Mouse (Mus musculus): Measurements from ENCODE around the gene Meis3.

Meis3 gene

DNA sequence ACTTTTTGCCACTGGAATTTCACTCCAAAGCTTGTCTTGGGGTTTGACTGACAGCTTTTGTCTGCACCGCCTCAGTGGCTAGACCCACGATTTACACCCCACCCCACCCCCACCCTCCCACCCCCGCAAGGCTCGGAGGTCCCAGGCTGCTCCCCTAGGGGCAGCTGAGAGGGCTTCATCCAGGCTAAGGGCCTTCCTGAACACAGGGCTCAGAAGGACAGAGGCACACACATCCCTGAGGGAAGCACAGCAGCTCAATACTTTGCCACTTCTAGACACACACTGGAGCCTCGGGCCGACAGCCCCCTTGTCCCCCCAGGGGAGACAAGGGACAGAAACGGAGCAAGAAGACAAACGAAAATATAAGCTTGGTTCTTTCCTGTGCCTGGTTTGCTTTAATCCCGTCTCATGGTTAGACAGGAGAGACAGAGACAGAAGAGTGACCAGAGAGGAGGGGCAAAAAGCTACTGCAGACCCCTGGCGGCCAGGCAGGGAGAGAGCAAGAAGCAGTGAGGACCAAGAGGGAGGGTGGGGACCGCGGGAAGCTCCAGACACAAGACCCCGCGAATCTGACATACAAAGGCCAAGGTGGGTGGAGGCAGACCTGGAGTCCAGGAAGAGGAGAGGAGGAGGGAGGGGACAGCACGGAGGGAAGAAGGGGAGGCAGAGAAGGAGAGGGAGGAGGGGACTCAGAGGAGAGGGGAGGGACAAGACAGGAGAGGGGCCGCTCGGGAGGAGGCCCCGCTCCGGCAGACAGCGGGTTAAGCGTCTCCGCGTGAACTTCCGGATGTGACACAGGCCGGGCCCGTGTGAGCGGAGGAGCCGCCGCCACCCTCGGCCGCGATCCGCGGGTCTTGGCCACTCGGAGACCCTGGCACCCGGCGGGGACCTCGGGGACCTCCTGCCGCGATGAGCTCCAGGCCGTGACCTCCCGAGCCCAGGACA is at the start of gene Meis3:
TSS of gene Meis3 (plus strand) at position 494 of the 945 bp plus-strand sequence.
- peak in 1 of 2 experiments; percentile 48 for DNase-seq (ENCODE audit: low spot score in 2 of 2)

DNA sequence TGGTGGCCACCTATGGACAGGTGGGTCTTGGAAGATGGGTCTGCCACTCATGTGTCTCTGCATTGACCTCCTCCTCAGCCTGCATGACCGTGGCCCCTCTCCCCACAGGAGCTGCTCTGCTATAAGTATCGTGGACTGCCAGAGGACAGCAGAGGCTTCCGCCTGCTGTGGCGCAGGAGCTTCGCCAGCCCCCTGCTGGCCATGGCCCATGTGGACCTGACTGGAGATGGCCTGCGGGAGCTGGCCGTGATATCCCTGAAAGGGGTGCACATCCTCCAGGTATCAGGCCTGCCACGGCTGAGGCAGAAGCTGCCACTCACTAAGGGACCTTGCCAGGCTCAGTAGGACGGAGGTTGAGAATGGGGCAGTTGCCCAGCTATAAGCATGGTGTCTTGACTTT is 49.1 kb upstream of the Meis3 start:
- no peak for DNase-seq (ENCODE audit: low spot score in 2 of 2)

DNA sequence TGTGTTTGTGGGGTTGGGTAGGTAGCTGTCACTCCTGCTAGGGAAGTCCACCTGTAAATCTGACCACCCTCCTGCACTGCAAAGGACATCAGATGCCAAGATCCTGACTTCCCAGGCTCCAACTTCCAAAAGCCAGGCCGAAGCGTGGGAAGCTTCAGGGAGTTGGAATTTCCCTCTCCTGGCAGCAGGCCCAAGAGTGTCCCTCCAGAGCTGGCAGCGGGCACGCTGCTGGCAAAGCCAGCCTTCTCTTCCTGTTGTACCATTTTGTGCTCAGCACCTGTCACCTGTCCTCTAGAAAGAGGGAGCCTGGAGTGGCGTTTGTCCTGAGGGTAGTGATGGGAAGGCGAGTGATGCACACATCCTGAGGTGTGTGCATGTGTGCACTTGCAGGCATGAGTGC is 46.5 kb upstream of the Meis3 start:
- no peak for DNase-seq (ENCODE audit: low spot score in 2 of 2)

DNA sequence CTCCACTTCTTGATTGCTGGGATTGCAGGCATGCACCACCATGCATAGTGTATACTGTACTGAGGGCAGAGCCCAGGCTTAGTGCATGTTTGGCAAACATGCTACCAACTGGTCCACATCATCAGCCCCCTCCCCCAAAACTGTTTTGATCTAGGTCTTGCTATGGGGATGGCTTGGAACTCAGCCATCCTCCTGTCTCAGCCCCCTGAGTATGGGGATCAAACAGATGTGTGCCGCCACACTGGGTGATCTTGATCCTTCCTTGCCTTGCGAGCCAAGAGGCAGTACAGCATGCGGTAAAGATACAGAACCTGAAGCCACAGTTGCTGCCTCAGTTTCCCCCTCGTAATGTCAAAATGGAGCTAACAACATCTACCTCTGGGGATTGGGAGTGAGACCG is 46.0 kb upstream of the Meis3 start:
- DNase-seq (ENCODE audit: low spot score in 2 of 2) = no peak

DNA sequence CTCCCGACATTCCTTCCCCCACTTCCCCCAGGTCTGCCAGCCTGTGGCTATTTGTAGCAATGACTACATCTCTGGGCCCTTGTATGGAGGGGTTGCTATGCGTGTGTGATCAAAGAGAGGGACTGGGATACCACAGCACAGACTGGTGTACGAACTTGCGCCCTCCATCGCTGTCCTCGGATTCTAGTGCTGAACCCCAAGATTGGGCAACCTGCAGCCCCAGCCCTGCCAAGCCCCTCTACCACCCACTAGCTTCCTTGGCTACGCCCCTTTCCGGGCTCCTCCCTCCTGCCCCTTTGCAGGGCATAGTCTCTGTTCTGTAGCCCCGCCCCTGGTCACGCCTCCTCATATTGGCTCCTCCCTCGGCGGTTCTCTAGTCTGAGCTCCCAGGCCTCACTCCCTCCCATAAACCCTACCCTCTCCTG is 45.5 kb upstream of the Meis3 start, which contains the start of gene Slc8a2:
TSS of gene Slc8a2 (plus strand) at position 406 of the 425 bp plus-strand sequence.
- DNase-seq (ENCODE audit: low spot score in 2 of 2) = peak; percentile 87 to 89

DNA sequence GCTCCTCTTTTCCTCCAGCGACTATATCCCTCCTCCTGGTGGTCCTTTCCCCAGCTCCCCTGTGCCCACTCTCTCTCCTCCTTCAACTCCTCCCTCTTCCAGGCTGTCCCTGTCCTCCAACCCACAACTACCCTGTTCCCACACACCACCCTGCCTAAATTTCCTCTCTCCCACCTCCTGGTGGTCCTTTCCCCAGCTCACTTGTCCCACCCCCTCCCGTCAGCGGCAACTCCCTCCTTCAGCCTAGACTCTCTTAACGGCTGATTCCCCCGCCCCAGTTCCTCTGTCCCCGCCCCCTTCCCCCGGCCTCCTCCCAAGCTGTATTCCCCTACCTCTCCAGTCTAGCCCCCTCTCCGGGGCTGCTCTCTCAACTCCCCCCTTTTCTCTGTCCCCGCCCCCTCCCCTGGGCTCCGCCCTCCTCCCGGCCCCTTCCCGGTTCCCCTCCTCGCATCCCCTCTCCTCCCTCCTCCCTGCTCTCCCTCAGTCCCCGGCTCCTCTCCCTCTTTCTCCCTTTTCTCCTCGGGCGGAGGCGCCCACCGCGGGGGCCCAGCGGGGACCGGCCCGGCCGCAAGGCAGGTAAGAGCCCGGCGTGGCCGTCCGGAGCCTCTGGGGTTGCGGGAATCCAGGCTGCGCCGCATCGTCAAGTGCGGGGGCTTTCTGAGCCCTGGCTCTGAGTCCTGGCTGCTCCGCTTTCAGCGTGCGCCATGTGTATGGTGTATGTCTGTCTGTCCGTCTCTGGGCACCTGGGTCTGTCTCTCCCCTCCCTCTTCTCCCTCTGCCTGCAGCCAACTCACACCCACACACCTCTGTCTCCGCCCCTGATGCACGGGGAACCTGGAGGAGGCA is 44.8 kb upstream of the Meis3 start:
- DNase-seq (ENCODE audit: low spot score in 2 of 2) = no peak

DNA sequence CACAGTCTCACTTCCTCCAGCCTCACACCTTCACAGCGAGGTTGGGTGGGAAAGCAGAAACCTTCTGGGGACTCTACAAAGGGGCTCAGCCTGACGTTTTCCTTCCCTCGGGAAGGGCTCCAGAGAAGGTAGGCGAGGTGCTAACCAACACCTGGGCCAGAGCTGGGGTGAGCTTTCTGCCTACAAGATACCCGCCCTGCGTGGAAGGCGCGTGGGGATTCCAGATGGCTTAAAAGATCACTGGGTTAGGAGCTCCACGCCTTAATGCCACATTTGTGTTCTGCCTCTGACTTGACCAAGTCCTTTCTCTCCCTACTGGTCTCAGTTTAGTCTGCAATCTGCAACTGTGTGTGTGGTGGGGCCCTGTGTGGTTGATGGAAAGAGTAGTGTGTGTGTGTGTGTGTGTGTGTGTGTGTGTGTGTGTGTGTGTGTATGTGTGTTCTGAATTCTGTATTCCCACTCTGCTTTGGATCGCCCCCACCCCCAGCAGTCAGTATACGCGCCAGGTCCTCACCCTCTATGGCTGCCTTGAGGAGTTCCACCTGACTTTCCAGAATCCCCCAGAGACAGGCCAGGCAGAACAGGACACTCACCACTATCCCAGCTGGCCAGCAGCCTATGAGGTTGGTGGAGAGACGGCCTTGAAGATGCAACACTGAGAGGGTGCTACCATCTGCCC is 43.8 kb upstream of the Meis3 start:
- DNase-seq (ENCODE audit: low spot score in 2 of 2) = no peak

DNA sequence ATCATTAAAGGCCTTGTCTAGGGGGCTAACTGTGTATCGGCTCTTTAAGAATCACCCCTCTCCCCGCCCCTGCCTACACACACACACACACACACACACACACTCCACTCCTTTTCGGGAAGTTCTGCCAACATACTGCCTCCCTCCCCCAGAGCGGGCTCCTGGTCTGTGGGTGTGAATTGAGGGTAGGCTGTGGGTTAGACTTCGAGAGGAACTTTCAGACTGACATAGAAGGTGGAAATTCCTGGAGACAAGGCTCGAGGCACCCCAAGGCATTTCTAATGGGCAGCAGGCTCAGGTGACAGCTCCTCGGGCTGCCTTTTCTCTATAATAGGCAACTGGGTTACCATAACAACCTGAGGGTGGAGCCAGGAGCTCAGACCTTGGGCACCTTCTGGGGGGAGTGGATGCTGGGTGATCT is 42.7 kb upstream of the Meis3 start:
- no peak for DNase-seq (ENCODE audit: low spot score in 2 of 2)

DNA sequence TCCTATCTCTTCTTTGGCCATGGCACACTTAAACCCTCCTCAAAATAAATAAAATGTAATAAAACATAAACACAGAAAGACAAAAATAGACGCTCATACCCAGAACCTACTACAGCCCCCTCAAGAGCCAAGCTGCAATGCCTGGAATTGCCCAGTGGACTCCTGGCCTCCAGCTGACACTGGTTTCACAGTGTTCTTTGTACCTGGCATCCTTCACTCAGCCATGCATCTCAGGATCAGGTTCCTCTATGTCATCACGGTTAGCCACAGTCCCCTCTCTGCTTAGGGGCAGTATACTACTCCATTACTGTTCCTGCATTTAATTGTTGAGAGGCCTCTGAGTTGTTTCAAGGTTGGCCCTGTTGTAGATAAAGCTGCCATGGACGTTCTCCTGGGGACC is 42.0 kb upstream of the Meis3 start:
- no peak for DNase-seq (ENCODE audit: low spot score in 2 of 2)

DNA sequence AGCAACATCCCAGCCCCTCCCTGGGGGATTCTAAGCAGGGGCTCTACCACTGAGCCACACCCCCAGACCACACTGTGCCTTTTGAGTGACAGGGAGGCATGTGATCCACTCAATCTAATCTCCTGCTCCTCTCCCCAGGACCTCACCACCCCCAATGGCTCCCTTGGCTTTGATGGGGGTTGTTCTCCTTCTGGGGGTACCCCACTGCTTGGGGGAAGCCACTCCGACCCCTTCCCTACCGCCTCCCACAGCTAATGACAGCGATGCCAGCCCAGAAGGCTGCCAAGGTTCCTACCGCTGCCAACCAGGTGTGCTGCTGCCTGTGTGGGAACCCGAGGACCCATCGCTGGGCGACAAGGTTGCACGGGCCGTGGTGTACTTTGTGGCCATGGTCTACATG is 41.2 kb upstream of the Meis3 start:
- DNase-seq (ENCODE audit: low spot score in 2 of 2) = no peak

DNA sequence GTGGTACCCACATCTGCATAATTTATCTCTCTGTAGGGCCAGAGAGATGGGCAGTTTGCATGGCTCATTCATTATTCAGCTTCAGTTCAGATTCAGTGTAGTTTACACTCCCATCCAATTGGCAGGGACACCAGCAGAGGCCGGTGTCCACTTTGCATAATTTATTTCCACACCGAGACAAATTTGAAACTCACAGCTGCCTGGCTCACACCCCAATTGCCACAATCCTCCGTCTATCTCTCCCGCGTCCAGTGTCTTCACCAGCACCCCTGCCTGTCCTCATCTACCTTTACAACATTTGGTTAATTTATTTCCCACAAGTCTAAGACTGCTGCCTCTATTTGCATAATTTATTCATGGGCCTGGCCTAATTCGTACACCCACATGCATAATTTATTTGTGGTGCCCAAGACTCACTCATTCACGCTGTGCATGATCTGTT is 39.9 kb upstream of the Meis3 start:
- no peak for DNase-seq (ENCODE audit: low spot score in 2 of 2)

DNA sequence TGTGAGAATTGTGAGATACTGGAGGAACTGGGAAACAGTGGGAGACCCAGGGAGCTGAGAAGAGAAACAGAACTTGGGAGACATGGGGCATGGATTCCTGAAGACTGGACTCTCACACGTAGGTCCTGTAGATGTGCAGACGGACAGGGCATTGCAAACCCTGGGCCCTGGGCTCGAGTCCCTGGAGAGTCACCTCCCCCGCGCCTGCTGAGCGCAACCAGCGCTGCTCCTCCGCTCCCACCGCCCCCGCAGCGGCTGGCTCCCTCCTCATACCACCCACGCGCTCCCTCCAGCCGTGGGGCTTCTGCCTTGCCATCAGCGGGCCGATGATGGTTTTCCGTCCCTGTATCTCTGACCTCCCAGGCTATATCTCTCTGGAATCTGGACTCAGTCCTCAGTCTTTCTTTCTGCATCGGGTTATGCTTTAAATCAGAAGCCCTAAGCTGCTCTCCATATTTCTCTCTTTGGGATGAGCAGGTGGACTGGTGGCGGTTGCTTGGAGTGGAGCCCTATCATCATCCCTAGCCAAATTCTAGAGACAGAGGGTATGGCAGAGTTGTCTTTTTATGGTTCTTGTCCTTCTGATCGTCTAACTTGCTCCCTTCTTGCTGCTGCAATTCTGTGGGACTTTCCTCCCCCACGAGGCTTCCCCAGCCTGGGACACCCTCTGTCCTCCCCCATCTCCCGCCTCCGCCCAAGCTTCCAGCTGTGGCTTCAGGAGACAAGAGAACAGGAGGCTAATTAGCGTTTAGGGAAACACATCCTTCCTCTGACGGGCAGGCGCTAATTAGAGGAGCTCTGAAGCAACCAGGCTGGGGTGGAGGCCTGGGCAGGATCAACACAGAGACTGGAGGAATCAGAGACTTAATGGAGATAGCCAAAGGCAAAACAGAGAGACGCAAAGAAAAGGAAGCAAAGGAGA is 28.1 kb upstream of the Meis3 start:
- DNase-seq (ENCODE audit: low spot score in 2 of 2) = peak; percentile 10 to 29

DNA sequence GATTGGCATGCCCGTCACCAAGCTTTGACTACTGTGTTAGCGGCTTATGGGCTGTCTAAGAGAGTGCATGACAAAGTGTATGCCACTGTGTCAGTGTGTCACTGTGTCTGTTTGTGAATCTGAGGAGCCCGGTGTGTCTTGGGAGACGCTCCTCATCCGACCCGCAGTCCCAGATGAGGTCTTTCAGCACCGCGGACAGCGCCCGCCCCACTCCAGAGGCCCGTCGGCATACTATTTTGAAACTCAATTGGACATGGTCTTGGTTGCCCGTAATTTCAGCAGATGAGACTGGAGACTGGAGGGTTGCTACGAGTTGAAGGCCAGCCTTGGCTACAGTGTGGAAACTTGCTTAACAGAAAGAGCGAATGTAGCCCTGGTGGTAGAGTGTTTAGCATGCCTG is 27.2 kb upstream of the Meis3 start:
- no peak for DNase-seq (ENCODE audit: low spot score in 2 of 2)

DNA sequence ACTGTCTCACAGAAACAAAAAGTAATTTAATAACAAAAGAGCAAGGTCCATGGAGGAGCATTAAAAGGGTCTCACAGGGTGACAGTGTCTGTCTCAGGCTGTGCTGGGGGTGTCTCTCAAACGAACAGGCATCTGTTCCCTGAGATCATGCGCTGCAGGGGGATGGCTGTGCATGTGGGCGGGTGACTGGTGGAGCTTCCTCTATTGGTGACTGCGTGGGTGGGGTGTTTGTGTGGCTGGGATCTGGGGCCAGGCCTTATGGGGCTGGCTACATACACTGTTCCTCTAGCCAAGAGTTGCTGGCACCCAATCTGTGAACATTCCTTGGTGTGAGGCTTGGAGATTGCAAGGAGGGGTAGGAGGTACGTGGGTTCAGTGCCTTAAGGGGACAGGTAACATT is 25.6 kb upstream of the Meis3 start:
- DNase-seq (ENCODE audit: low spot score in 2 of 2) = peak in 1 of 2 experiments; percentile 80

DNA sequence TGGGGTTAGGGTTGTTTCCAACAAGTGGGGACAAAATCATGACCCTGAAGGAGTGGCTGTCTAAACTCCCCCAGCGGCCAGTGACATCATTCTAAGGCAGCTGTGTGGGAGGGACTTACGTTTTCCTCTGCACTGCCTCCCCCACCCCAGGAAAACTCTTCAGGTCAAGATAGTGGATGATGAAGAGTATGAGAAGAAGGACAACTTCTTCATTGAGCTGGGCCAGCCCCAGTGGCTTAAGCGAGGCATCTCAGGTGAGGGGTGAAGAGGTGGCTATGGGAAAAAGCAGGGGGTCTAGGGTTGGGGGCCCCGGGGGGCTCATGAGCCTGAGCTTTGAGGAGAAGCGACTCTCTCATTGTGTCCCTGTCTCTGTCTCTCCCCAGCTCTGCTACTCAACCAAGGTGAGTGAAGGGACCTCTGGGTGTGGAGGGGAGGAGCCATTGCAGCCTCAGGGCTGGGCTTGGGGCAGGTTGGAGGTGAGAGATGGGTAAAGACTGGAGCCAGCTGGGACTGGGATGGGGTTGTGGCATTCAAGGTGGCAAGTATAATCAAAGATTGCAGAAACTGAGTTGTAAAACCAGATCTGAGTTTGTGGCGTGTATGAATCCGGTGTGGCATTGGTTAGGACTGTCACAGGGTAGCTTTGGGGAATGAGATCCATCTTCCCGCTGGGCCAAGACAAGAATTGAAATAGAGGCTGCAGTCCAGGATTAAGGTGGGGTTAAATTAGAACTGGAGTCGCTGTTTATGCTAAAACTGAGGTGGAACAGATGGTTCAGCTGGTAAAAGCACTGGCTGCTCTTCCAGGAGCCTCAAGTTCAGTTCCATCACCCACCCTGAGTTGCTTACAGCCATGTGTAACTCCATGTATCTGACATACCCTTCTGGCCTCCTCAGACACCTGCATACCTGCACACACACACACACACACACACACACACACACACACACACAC is 24.4 kb upstream of the Meis3 start:
- no peak for DNase-seq (ENCODE audit: low spot score in 2 of 2)

DNA sequence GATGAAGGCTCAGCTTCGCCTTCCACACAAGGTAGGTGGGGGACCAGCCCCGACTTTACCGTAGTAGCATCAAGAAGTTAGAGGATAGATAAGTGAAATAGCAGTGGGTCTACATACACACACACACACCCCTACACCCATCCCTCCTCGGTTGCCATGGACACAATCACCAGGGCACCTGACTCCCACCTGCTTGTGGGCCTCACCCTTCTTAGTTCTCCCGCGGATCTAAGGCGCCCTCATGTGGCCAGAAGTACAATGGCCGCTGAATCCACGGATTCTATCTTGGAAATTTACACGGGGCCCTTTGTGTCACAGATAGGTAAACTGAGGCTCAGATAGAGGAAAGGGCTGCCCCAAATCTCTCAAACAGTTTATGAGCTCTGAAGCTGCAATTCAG is 21.4 kb upstream of the Meis3 start:
- DNase-seq (ENCODE audit: low spot score in 2 of 2) = no peak

DNA sequence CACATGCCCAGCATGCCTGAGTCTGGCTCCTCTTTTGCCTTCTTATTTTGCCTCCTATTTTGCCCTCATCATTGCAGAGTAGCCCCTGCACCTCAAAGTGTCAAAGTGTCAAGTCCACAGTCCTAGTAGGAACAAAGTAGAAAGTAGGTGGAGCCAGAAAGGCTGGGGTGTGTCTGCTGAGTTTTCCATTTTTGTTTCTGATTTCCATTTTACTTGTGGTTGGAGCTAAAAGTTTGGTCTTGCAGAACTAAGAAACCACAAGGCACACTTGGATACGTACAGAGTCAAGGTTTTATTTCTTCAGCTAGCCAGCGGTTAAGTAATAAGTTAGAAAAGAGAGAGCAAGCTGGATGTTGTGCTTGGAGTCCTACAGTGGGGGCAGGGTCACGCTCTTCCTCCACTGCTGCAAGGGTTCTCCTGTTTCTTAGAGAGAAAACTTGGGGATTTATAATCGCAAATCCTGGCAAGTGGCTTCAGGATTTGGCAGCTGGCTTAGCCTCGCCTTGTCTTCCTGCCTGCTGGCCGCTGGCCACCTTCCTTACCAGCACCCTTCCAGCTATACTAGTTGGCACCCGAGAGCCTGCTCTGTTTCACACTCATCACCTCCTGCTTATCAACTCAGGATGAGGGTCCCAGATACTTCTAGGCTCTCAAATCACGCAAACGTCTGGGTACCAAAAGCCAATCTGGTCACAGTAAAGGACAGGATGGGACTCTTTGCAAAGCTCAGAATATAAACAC is 19.6 kb upstream of the Meis3 start:
- no peak for DNase-seq (ENCODE audit: low spot score in 2 of 2)

DNA sequence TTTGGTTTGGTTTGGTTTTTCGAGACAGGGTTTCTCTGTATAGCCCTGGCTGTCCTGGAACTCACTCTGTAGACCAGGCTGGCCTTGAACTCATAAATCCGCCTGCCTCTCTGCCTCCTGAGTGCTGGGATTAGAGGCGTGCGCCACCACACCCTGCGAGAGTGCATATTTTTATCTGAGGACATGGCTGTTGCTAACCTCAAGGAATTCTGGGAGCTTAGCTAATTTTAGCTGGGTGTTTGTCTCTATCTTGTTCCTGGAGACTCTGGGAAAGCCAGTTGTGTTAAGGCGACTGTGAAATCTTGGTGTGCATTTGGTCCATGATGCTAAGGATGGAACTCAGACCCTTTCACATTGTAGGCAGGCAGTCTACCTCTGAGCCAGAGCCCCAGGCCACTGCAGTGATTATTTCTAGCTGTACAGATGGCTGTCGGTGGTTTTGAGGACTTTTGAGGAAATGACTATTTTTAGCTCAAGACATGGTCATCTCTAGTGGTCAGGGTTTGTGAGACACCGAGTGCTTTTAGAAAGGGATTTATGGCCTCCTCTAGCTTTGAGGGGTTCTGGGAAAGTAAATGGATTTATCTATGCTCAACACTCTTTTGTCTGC is 18.7 kb upstream of the Meis3 start:
- no peak for DNase-seq (ENCODE audit: low spot score in 2 of 2)

DNA sequence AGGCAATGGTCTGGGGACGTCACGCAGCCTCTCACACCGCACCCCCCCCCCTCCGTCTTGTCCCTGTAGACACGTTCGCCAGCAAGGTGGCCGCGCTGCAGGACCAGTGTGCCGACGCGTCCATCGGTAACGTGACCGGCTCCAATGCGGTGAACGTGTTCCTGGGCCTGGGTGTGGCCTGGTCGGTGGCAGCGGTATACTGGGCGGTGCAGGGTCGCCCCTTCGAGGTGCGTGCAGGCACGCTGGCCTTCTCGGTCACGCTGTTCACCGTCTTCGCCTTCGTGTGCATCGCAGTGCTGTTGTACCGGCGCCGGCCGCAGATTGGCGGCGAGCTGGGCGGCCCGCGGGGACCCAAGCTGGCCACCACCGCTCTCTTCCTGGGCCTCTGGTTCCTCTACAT is 16.2 kb upstream of the Meis3 start:
- DNase-seq (ENCODE audit: low spot score in 2 of 2) = no peak
